Mouse (Mus musculus) G1E (cell line): ENCODE data around the gene Cx3cr1.

ENCODE experiments used
- CTCF ChIP-seq: IDR thresholded peaks from 2 replicates; pipeline ENCODE4 v1.5.1; 2012; ENCODE audit warnings: low read depth, low read length, inconsistent platforms, mixed read lengths
- GATA1 ChIP-seq: IDR thresholded peaks from 2 replicates; pipeline ENCODE4 v1.6.1; 2012; ENCODE audit warnings: borderline replicate concordance, low read length, inconsistent platforms, mixed read lengths
- POLR2AphosphoS5 ChIP-seq: IDR thresholded peaks from 2 replicates; pipeline ENCODE4 v1.6.1; 2012; ENCODE audit warnings: low read depth, low read length, inconsistent platforms; ENCODE audit not compliant: insufficient replicate concordance

- TF ChIP-seq CTCF, result no peak
- no peak for TF ChIP-seq POLR2AphosphoS5
- no peak for TF ChIP-seq GATA1
Observed at GRCm38 (mm10) chr9:120037414-120037813, 32.3 kb downstream of the Cx3cr1 start.
